Mouse (Mus musculus) frontal cortex, postnatal 10 days (tissue): ENCODE results near the gene Idh3a.

Source experiments
- DNase-seq, 2 experiments: peaks; one replicate each; pipeline ENCODE4 v3.0.0; 2022; ENCODE audit warnings: low spot score in 2 of 2, mixed read lengths in 1 of 2

Gene Idh3a

DNA sequence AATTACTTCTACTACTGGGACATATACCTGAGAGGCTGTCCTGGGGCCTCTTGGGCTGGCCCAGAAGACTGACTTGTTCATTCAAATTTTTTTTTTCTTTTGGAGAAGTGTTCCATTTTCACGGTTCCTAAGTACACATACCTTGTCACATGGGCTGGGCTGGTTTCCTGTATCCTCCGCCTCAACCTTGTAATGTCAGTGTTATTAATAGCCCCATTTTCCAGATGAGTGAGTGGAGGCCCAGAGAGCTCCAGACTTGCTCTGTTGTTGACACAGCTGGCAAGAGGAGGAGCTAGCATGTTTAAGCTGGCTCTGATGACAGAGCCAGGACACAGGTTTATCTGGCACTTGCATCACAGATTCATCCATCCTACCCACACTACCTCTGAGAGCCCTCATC is 61.3 kb downstream of the Idh3a start:
- DNase-seq = no peak

DNA sequence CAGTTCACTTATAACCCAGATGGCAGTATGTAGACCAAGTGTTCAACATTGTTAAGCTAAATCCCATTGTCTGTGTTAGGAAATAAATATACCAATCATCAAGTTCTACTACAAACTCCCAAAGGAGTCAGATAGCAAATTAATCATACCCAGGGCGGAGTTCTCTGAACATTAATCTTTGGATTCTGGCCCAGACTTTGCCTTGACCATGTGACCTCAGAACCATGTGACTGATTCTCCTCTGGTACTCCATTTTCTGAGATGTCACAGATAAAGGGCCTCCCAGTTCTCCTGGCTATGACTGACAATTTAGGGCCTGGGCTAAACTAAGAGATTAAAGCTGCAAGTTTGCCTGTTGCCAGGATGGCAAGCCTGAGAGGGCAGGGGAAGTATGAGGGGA is 63.2 kb downstream of the Idh3a start:
- no peak for DNase-seq

DNA sequence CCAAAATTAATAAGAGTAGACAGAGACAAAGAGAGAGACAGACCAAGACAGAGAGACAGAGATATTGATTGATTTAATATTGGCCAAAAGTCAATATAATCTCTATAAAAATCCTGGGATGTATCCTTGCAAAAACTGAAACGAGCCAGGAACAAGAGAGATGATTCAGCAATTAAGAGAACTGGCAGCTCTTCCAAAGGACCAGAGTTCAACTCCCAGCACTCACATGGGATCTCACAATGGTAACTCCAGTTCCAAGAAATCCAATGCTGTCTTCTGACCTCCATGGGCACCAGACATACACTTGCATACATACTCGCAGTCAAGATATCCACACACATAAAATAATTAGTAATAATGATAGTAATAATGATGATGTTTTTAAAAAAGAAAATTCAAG is 66.6 kb downstream of the Idh3a start:
- no peak for DNase-seq
